Mouse (Mus musculus): Measurements from ENCODE around the gene Olfr1532-ps1.
"Not testable (repeated sequence)": the region's sequence is repeated elsewhere in the genome, so short reads cannot be mapped to it uniquely, and the experiment has no call there.

Gene Olfr1532-ps1

DNA sequence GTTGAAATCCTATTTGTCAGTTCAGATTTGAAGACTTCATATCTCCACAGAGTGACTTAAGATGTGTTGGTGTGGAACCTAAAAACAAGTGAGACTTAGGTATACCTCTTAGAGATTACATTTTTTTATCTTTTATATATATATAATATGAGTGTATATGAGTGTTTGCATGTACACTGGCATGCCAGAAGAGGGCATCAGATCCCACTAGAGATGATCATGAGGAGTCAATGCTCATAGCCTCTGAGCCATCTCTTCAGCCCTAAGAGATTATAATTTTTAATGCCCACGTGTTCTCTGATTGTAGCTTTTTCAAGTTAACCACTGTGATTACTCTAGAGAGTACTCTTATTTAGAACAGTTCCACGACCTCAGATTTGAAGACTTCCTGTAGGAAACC lies at the start of gene Olfr1532-ps1:
Gene Olfr1532-ps1, plus strand, starts transcription at position 326 of the 400 bp plus-strand sequence.
- no peak for DNase-seq

DNA sequence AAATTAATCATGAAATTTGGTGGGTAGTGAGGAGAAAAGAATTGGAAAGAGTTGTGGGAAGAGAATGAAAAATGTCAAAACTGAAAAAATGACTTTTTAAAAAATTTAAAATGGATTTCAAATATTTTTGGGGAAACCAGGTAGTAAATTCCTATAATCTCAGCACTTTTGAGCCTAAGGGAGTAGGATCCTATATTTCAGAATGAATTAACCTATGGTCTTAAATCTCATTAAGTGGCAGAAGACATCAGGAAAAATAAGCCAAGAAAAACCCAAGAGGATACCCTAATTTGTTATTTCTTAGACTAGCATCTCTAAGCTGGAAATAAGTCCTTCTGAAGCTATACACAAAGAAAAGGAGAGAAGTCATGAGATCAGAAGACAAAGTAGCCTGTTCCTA lies 44.9 kb upstream of the Olfr1532-ps1 start, which contains the start of gene Olfr704:
Gene Olfr704, plus strand, starts transcription at position 301 of the 400 bp plus-strand sequence.
- DNase-seq: no peak

DNA sequence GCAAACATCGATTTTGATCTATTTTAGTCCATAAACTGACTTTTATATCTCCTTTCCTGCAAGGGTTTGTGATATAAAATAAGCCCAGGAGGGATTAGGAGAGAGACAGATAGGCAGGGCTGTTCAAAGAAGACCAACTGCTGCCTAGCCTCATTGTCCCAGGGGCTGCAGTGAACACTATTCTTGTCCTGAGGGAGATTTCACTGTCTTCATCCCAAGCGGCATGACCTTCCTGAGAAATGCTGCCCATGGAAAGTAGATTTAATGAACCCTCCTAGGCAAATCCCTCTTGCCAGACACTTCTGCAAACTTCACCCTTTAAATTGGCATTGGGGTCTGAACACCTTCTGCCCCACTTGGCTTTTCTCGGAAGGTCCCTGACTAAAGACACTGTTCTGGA lies 31.0 kb upstream of the Olfr1532-ps1 start, which contains the start of gene Olfr705:
Gene Olfr705, minus strand, starts transcription at position 101 of the 400 bp plus-strand sequence.
- no peak for DNase-seq

DNA sequence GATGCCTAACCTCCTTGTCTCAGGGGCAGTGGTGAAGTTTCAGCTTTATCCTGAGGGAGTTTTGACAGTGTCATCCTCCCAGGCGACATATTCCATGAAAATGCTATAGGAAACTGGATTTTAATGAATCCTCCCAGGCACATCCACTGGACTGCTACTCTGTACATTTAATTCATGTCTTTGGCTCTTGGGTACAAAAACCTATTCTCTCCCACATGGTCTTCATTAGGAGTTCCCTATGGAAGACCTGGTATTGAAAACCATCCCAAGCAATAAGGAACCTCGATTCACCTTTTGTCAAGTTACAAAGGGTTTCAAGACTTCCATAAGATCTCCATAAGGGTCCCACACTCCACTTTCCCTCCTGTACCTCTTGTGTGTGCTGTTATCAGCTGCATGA lies 19.7 kb upstream of the Olfr1532-ps1 start, which contains the start of gene Olfr706:
Gene Olfr706, minus strand, starts transcription at position 101 of the 400 bp plus-strand sequence.
- no peak for DNase-seq

DNA sequence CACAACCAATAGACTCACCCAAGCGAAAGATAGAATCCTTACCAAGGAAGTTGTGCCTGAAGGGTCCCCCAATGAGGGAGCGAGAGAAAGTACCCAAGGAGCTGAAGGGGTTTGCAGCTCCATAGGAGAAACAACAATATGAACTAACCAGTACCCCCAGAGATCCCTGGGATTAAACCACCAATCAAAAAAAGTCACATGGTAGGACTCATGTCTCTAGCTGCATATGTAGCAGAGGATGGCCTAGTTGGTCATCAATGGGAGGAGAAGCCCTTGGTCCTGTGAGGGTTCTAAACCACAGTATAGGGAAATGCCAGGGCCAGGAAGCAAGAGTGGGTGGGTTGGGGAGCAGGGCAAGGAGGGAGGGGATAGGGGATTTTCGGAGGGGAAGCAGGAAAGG lies 6.7 kb upstream of the Olfr1532-ps1 start, which contains the start of gene Olfr707:
Gene Olfr707, minus strand, starts transcription at position 101 of the 400 bp plus-strand sequence.
- not testable (repeated sequence) for DNase-seq

DNA sequence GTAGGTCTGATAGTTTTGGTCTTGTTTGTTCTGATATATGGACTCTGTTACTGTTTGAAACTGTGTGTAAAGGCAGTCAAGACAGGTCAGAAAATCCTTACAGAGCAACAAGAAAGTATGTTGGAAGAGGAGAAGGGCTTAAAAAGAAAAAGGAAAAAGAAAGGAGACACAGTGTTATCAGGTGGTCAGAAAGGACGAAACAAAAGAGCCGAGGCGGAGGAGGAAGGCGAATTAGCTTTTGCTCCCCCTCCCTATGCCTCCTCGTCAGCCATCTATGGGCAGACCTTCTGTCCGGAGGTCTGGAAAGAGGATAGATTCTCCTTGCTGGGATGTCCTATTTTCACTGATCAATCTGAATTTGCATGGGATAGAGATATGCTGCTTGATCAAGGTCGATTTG lies 13.2 kb downstream of the Olfr1532-ps1 start:
- DNase-seq: not testable (repeated sequence)

DNA sequence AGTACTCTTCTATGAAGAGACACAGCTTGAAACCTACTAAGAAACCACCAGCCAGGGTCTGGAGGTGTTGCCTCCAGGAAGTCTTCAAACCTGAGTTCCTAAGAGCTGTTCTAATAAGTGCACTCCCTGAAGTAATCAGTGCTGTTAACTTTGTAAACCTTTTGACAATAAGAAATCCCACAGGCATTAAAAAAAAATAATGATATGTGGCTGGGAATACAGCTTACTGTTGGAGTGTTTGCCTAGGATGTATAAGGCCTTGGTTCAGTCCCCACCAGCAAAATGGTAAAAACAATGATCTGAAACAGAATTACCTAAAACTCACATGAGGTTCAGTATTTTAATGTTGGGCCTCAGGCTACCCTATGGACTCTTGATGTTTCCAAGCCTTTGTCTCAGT lies 24.3 kb downstream of the Olfr1532-ps1 start, which contains the start of gene Olfr709-ps1:
Gene Olfr709-ps1, minus strand, starts transcription at position 101 of the 400 bp plus-strand sequence.
- DNase-seq: no peak

DNA sequence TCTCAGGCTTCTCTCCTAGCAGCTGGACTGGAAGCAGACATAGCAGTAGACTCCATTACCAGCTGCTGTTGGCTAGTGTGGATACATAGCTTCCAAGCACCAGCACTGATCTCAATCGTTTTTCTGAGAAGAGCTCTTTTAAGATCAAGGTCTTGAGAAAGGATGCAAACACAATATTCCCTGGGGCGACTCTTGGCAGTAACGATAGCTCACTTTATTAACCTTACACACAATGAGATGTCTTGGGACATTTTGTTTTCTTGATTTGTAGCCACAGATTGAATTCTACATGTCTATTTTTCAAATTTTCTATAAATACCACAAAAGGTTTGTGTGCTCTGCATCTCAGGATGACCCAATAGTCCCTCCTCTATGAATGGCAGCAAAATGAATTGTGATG lies 40.4 kb downstream of the Olfr1532-ps1 start, which contains the start of gene Olfr710:
Gene Olfr710, minus strand, starts transcription at position 101 of the 400 bp plus-strand sequence.
- DNase-seq: no peak

DNA sequence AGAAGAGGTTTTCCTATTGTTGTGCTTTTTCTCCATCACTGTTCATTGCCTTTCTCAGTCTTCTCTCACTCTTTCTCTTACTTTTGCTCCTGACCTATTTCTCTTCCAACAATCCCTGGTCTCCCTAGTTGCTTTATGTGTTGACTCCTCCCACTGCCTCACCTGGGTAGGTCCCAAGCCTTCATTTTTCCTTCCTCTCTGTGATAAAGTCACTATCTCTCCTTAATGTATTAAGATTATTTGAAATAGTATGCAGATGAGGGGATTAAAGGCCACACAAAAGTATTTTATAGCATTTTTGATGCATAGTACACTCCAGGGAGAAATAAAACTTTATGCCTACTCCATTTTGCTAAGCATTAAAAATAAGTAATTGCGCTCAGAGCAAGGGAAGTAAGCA lies 56.0 kb downstream of the Olfr1532-ps1 start, which contains the start of gene Olfr6:
Gene Olfr6, minus strand, starts transcription at position 101 of the 400 bp plus-strand sequence.
- no peak for DNase-seq
